Mouse (Mus musculus) CD4-positive, CD25-positive, alpha-beta regulatory T cell, adult 9 weeks (primary cell): Measurements from ENCODE around the gene Poc1a. TPM values are rescaled to one million over a fixed set of nuclear protein-coding genes. Genes with fewer than 3 reads are reported as not detected.

Experiments
- polyA plus RNA-seq: library from polyadenylated mRNA; unstranded; fragments of 100-300 nt; shearing (Covaris generic); gene quantifications from one replicate; pipeline ENCODE4 v1.2.1, GENCODE M21; 2017

Poc1a gene
- polyA plus RNA-seq: 6.2 TPM

GRCm38 (mm10) chr9:106280808-106281544 lies at the start of gene Poc1a:
Gene Poc1a (plus strand): TSS chr9:106281061.

GRCm38 (mm10) chr9:106368112-106368717 lies 87.4 kb downstream of the Poc1a start, which contains the start of gene Dusp7:
Gene Dusp7 (plus strand): TSS chr9:106368632.

Other genes starting within 250 kb of the Poc1a start
- not detected for gene Col6a4, start 184.3 kb upstream of the Poc1a start, polyA plus RNA-seq
- 8.7 TPM for gene Glyctk, start 122.9 kb upstream of the Poc1a start, polyA plus RNA-seq
- gene Wdr82, start 110.1 kb upstream of the Poc1a start, polyA plus RNA-seq: 36.4 TPM
- 10.6 TPM for gene Ppm1m, start 81.3 kb upstream of the Poc1a start, polyA plus RNA-seq
- gene Twf2, start 78.0 kb upstream of the Poc1a start, polyA plus RNA-seq: 357 TPM
- not detected for gene Tlr9, start 58.5 kb upstream of the Poc1a start, polyA plus RNA-seq
- gene Alas1, start 32.4 kb upstream of the Poc1a start, polyA plus RNA-seq: 59.4 TPM
- 10.4 TPM for gene Dusp7, start 87.6 kb downstream of the Poc1a start, polyA plus RNA-seq
- gene Rpl29, start 148.4 kb downstream of the Poc1a start, polyA plus RNA-seq: 892 TPM
- gene Acy1, start 157.3 kb downstream of the Poc1a start, polyA plus RNA-seq: 23.3 TPM
- gene Abhd14b, start 166.4 kb downstream of the Poc1a start, polyA plus RNA-seq: 15.2 TPM
- gene Abhd14a, start 166.6 kb downstream of the Poc1a start, polyA plus RNA-seq: 17.7 TPM
- gene Pcbp4, start 172.2 kb downstream of the Poc1a start, polyA plus RNA-seq: 13.3 TPM
- not detected for gene Gpr62, start 184.9 kb downstream of the Poc1a start, polyA plus RNA-seq
- gene Rrp9, start 194.9 kb downstream of the Poc1a start, polyA plus RNA-seq: 91.7 TPM
- gene Parp3, start 195.9 kb downstream of the Poc1a start, polyA plus RNA-seq: 73.6 TPM
- not detected for gene Iqcf1, start 218.9 kb downstream of the Poc1a start, polyA plus RNA-seq
- not detected for gene Iqcf5, start 233.5 kb downstream of the Poc1a start, polyA plus RNA-seq